Mouse (Mus musculus) small intestine, adult 2 months (tissue): ENCODE results near the gene Gm49027.

Experiments
- CTCF ChIP-seq: fragments of 200-500 bp; IDR thresholded peaks from 2 replicates; pipeline ENCODE4 v1.5.1; 2012; ENCODE audit warnings: low read depth, mild to moderate bottlenecking, control low read depth, inconsistent platforms, low read length, moderate library complexity, mixed read lengths; ENCODE audit not compliant: insufficient replicate concordance, insufficient read length; ENCODE audit errors: extremely low read depth
- POLR2A ChIP-seq: fragments of 200-500 bp; IDR thresholded peaks from 2 replicates; pipeline ENCODE4 v1.6.1; 2012; ENCODE audit warnings: low read depth, mild to moderate bottlenecking, control low read depth, inconsistent platforms, low read length, moderate library complexity

- no peak for TF ChIP-seq CTCF
- TF ChIP-seq POLR2A = no peak
These were observed 4.6 kb downstream of the Gm49027 start for GRCm38 (mm10) chr5:123520666-123521065.
